In genomic region chr12:25189174-25189761, GRCm38 (mm10) we compare ENCODE assay signal across 8 mouse cellular contexts.
DNase-seq lines count a peak whose midpoint lies in the region; ATAC-seq lines count a peak whose summit lies in the region.

No protein-coding gene starts in this region.

- no peak overlapping the region for H3K9ac ChIP-seq in forebrain, embryonic 15.5 days (replicated peaks)

- H3K9me3 ChIP-seq in forebrain, embryonic 15.5 days, result no peaks in the 10 kb centered on the region
- no peaks in the 10 kb centered on the region for H3K9me3 ChIP-seq in forebrain, embryonic 10.5 days
- no peaks in the 10 kb centered on the region for H3K9me3 ChIP-seq in embryonic facial prominence, embryonic 10.5 days

- H3K27ac ChIP-seq in forebrain, embryonic 15.5 days (replicated peaks), result peak overlapping the region; percentile 60
- no peak overlapping the region for H3K27ac ChIP-seq in forebrain, embryonic 10.5 days
- H3K27ac ChIP-seq in embryonic facial prominence, embryonic 10.5 days (replicated peaks), result peak overlapping the region; percentile 31; the same call in 1 of the 2 replicates

- no peaks in the 10 kb centered on the region for H3K36me3 ChIP-seq in forebrain, embryonic 15.5 days
- H3K36me3 ChIP-seq in forebrain, embryonic 10.5 days (replicated peaks), result no peaks in the 10 kb centered on the region
- no peaks in the 10 kb centered on the region for H3K36me3 ChIP-seq in embryonic facial prominence, embryonic 10.5 days (replicated peaks)

- peaks cover 11% of the 10 kb centered on the region for H3K4me1 ChIP-seq in forebrain, embryonic 15.5 days
- H3K4me1 ChIP-seq in forebrain, embryonic 10.5 days, result peaks cover 8% of the 10 kb centered on the region
- H3K4me1 ChIP-seq in embryonic facial prominence, embryonic 10.5 days, result peaks cover 21% of the 10 kb centered on the region

- intact Hi-C loops in heart, postnatal 10 days (cut with DNase I), result no loop called here
- intact Hi-C loops in left cerebral cortex, postnatal 25 days (cut with DNase I), result loop anchor here (1.0 to 5.0 kb wide), 2 partner anchors 90 to 278 kb away; no protein-coding TSS in a partner anchor

- H3K4me3 ChIP-seq in forebrain, embryonic 15.5 days, result no peak overlapping the region
- H3K4me3 ChIP-seq in forebrain, embryonic 10.5 days, result no peak overlapping the region
- no peak overlapping the region for H3K4me3 ChIP-seq in embryonic facial prominence, embryonic 10.5 days

- ATAC-seq in forebrain, embryonic 15.5 days (replicated peaks), result peak; percentile 70

- no peaks in the 10 kb centered on the region for H3K27me3 ChIP-seq in forebrain, embryonic 15.5 days
- H3K27me3 ChIP-seq in forebrain, embryonic 10.5 days (ENCODE audit: poor library complexity, severe bottlenecking), result no peaks in the 10 kb centered on the region
- H3K27me3 ChIP-seq in embryonic facial prominence, embryonic 10.5 days (replicated peaks; ENCODE audit: low read depth, poor library complexity, severe bottlenecking), result no peaks in the 10 kb centered on the region

- WGBS in forebrain, embryonic 15.5 days, result 72% methylated on average over 16 of the region's 16 CpGs
- WGBS in forebrain, embryonic 10.5 days, result 85% methylated on average over 16 of the region's 16 CpGs
- WGBS in embryonic facial prominence, embryonic 10.5 days, result 69% methylated on average over 16 of the region's 16 CpGs

- DNase-seq in forebrain, embryonic 10.5 days (ENCODE audit: extremely low spot score, low spot score), result no peak
- no peak for DNase-seq in embryonic facial prominence, embryonic 10.5 days (ENCODE audit: low spot score)
- peak; percentile 60 to 67 for DNase-seq in heart, postnatal 10 days
- DNase-seq in left cerebral cortex, postnatal 25 days (ENCODE audit: low spot score in 2 of 2), result peak; percentile 69 to 92
- peak; percentile 77 for DNase-seq in right cerebral cortex, postnatal 25 days
- DNase-seq in MN1 (ENCODE audit: low spot score), result no peak
- no peak for DNase-seq in retina, embryonic 14.5 days (ENCODE audit: low spot score)

- H3K4me2 ChIP-seq in forebrain, embryonic 15.5 days (replicated peaks), result no peak overlapping the region

Comparison
In these comparisons a context has a peak if more than half of its experiments do, and no peak if none do; other contexts are left out.
1. DNase-seq: peak in heart, postnatal 10 days (2 of 2), left cerebral cortex, postnatal 25 days (2 of 2) and right cerebral cortex, postnatal 25 days (single experiment); none in forebrain, embryonic 10.5 days (single experiment), embryonic facial prominence, embryonic 10.5 days (single experiment), MN1 (single experiment) and retina, embryonic 14.5 days (single experiment).